Mouse (Mus musculus) liver, postnatal 0 days (tissue): ENCODE measurements around the gene Mta3.

ENCODE experiments used
- CTCF ChIP-seq: sonication (generic); IDR thresholded peaks from 2 replicates; pipeline ENCODE4 v1.5.1; 2016; ENCODE audit warnings: antibody characterized with exemption, low read depth
- EP300 ChIP-seq: IDR thresholded peaks from 2 replicates; pipeline ENCODE4 v1.6.1; 2016; ENCODE audit warnings: antibody characterized with exemption, low read depth, mild to moderate bottlenecking

GRCm38 (mm10) chr17:83813050-83813449 is 107.1 kb downstream of the Mta3 start:
- no peak for TF ChIP-seq CTCF
- TF ChIP-seq EP300: no peak
